Mouse (Mus musculus) bone marrow, adult 2 months (tissue): Measurements from ENCODE around the gene Eif2ak3. TPM values are rescaled to one million over a fixed set of nuclear protein-coding genes. Genes with fewer than 3 reads are reported as not detected.

Experiments
- H3K27ac ChIP-seq: fragments of 200-500 bp; 2 replicates; pipeline ENCODE4 v1.5.1; 2012; ENCODE audit warnings: low read depth, mild to moderate bottlenecking, control low read depth, inconsistent platforms, low read length; ENCODE audit not compliant: control insufficient read depth, poor library complexity, insufficient read depth
- H3K4me1 ChIP-seq: fragments of 200-500 bp; 2 replicates; pipeline ENCODE4 v1.6.1; 2011; ENCODE audit warnings: low read length; ENCODE audit not compliant: control insufficient read depth, insufficient read depth
- H3K4me3 ChIP-seq: fragments of 200-500 bp; replicated peaks from 2 replicates; pipeline ENCODE3; 2011; ENCODE audit warnings: mild to moderate bottlenecking, low read depth, low read length, control low read depth; ENCODE audit not compliant: control insufficient read depth
- CTCF ChIP-seq: fragments of 200-500 bp; IDR thresholded peaks from 2 replicates; pipeline ENCODE4 v1.5.1; 2011; ENCODE audit warnings: low read length, control low read depth; ENCODE audit not compliant: control insufficient read depth, insufficient read depth
- POLR2A ChIP-seq: fragments of 200-500 bp; IDR thresholded peaks from 2 replicates; pipeline ENCODE4 v1.6.1; 2011; ENCODE audit warnings: low read depth, mild to moderate bottlenecking, control low read depth, low read length, borderline replicate concordance; ENCODE audit not compliant: control insufficient read depth
- WGBS: fragments of 180-500 bp; shearing (Covaris S2); methylation state at CpG from one replicate; pipeline ENCODE4 v1.1.7; 2018; 5-methylcytosine and 5-hydroxymethylcytosine counted together
- polyA plus RNA-seq: library from polyadenylated mRNA; stranded (reverse); fragments of >200 nt; gene quantifications from 2 replicates; pipeline ENCODE4 v1.2.4, GENCODE M21; 2011; ENCODE audit warnings: low replicate concordance; ENCODE audit not compliant: missing spikeins, insufficient read depth, insufficient read length

Gene Eif2ak3
- polyA plus RNA-seq, 1 experiment: 10.9 TPM

- H3K4me3 ChIP-seq: no peak overlapping the region
- 67% methylated on average over 7 of the region's 7 CpGs for WGBS
- no peaks in the 10 kb centered on the region for H3K4me1 ChIP-seq
- no peak overlapping the region for H3K27ac ChIP-seq
- TF ChIP-seq POLR2A: no peak
- TF ChIP-seq CTCF: no peak
These were observed 109.0 kb downstream of the Eif2ak3 start for GRCm38 (mm10) chr6:70953274-70953673.

- TF ChIP-seq CTCF (no peak), POLR2A (no peak)
- 6% methylated on average over 6 of the region's 6 CpGs for WGBS
These were observed 109.7 kb downstream of the Eif2ak3 start for GRCm38 (mm10) chr6:70954040-70954439.

More at GRCm38 (mm10) chr6:70954040-70954439, 109.7 kb downstream of the Eif2ak3 start:
- Histone ChIP-seq H3K4me1 (no peaks in the 10 kb centered on the region), H3K4me3 (no peak overlapping the region), H3K27ac (no peak overlapping the region)

Other genes starting within 250 kb of the Eif2ak3 start
- gene Rpia, start 52.3 kb upstream of the Eif2ak3 start, polyA plus RNA-seq: 65.3 and 78.5 TPM in 2 replicates
- gene Tex37, start 74.4 kb downstream of the Eif2ak3 start, polyA plus RNA-seq: not detected in 2 replicates
- gene Foxi3, start 112.0 kb downstream of the Eif2ak3 start, polyA plus RNA-seq: not detected in 2 replicates